ENCODE assay signal across 9 mouse cellular contexts in genomic region chr5:35701042-35701441, GRCm38 (mm10). TPM values are rescaled to one million over a fixed set of nuclear protein-coding genes. Genes with fewer than 3 reads are reported as not detected.
DNase-seq lines count a peak whose midpoint lies in the region; ATAC-seq lines count a peak whose summit lies in the region.
"Had no signal": no experiment of that assay in that cellular context is flagged by ENCODE, and none has a peak within 500 bp of the region (broad histone marks: within the 10 kb centered on the region; RNA-seq: fewer than 3 reads in every experiment).

No protein-coding gene starts in this region.

- no peak overlapping the region for H3K27ac ChIP-seq in hindbrain, embryonic 11.5 days (ENCODE audit: low read depth, low read length)
- H3K27ac ChIP-seq in hindbrain, embryonic 13.5 days, result no peak overlapping the region
- H3K27ac ChIP-seq in hindbrain, embryonic 15.5 days (replicated peaks), result no peak overlapping the region

- H3K36me3 ChIP-seq in hindbrain, embryonic 11.5 days (ENCODE audit: control insufficient read depth, insufficient read depth, low read length), result no peaks in the 10 kb centered on the region
- no peaks in the 10 kb centered on the region for H3K36me3 ChIP-seq in hindbrain, embryonic 13.5 days
- H3K36me3 ChIP-seq in hindbrain, embryonic 15.5 days, result no peaks in the 10 kb centered on the region

- H3K4me3 ChIP-seq in hindbrain, embryonic 11.5 days (ENCODE audit: low read depth, low read length), result no peak overlapping the region
- no peak overlapping the region for H3K4me3 ChIP-seq in hindbrain, embryonic 13.5 days
- no peak overlapping the region for H3K4me3 ChIP-seq in hindbrain, embryonic 15.5 days
- H3K4me3 ChIP-seq: megakaryocyte, embryonic 14.5 days had no signal

- no peaks in the 10 kb centered on the region for H3K27me3 ChIP-seq in hindbrain, embryonic 11.5 days (ENCODE audit: control insufficient read depth, insufficient read depth, low read length)
- no peaks in the 10 kb centered on the region for H3K27me3 ChIP-seq in hindbrain, embryonic 13.5 days
- no peaks in the 10 kb centered on the region for H3K27me3 ChIP-seq in hindbrain, embryonic 15.5 days

- 46% methylated on average over 6 of the region's 6 CpGs for WGBS in hindbrain, embryonic 11.5 days
- WGBS in hindbrain, embryonic 13.5 days, result 59% methylated on average over 6 of the region's 6 CpGs
- WGBS in hindbrain, embryonic 15.5 days, result 54% methylated on average over 6 of the region's 6 CpGs

- H3K4me2 ChIP-seq in hindbrain, embryonic 11.5 days (replicated peaks; ENCODE audit: low read depth, low read length), result no peak overlapping the region
- no peak overlapping the region for H3K4me2 ChIP-seq in hindbrain, embryonic 13.5 days
- no peak overlapping the region for H3K4me2 ChIP-seq in hindbrain, embryonic 15.5 days

- H3K4me1 ChIP-seq in hindbrain, embryonic 11.5 days (replicated peaks; ENCODE audit: control insufficient read depth, insufficient read depth, low read length), result no peaks in the 10 kb centered on the region
- H3K4me1 ChIP-seq in hindbrain, embryonic 13.5 days (replicated peaks), result no peaks in the 10 kb centered on the region; the same call in 1 of the 2 replicates
- no peaks in the 10 kb centered on the region for H3K4me1 ChIP-seq in hindbrain, embryonic 15.5 days (replicated peaks)
- H3K4me1 ChIP-seq: megakaryocyte, embryonic 14.5 days had no signal

- ATAC-seq in hindbrain, embryonic 11.5 days (ENCODE audit: low FRiP score), result no peak
- ATAC-seq in hindbrain, embryonic 13.5 days (ENCODE audit: low FRiP score), result no peak
- ATAC-seq in hindbrain, embryonic 15.5 days (ENCODE audit: low FRiP score, low read depth), result 0 out of 2 replicates have a peak, but pooled peaks have one; percentile 19

- H3K9ac ChIP-seq in hindbrain, embryonic 11.5 days (ENCODE audit: low read depth, low read length), result no peak overlapping the region
- no peak overlapping the region for H3K9ac ChIP-seq in hindbrain, embryonic 13.5 days
- no peak overlapping the region for H3K9ac ChIP-seq in hindbrain, embryonic 15.5 days

- no peaks in the 10 kb centered on the region for H3K9me3 ChIP-seq in hindbrain, embryonic 11.5 days (ENCODE audit: control insufficient read depth, low read length)
- no peaks in the 10 kb centered on the region for H3K9me3 ChIP-seq in hindbrain, embryonic 13.5 days
- no peaks in the 10 kb centered on the region for H3K9me3 ChIP-seq in hindbrain, embryonic 15.5 days
- H3K9me3 ChIP-seq: megakaryocyte, embryonic 14.5 days had no signal

- peak; percentile 80 for DNase-seq in hindbrain, embryonic 11.5 days (ENCODE audit: low spot score)
- DNase-seq in adrenal gland, postnatal 10 days, result peak; percentile 90
- DNase-seq in embryo, embryonic 11 days, result peak; percentile 75
- DNase-seq in left cerebral cortex, adult 8-10 months (ENCODE audit: low spot score in 2 of 2), result peak; percentile 24 to 56
- DNase-seq in naive thymus-derived CD4-positive, alpha-beta T cell, adult 2 months (ENCODE audit: low read depth), result peak; percentile 51
- peak; percentile 50 for DNase-seq in testis, postnatal 14 days (ENCODE audit: low spot score)

RNA-seq across cellular contexts. Expression of gene Htra3, which starts 21.5 kb away (rescaled TPM):
- 4.7 and 6.2 TPM in 2 replicates for polyA plus RNA-seq in hindbrain, embryonic 11.5 days (2014; fragmentation: Nextera tagmentation; extraction: Ambion mirVana)
- polyA plus RNA-seq in hindbrain, embryonic 13.5 days (2015; fragmentation: Nextera tagmentation; extraction: Ambion mirVana), result 12.2 and 12.7 TPM in 2 replicates
- total RNA-seq in adrenal gland, postnatal 10 days (2021), result 10 to 100 TPM; 51.0 to 61.0 TPM
- polyA plus RNA-seq in hindbrain, embryonic 15.5 days (2015; fragmentation: Nextera tagmentation; extraction: Ambion mirVana), result 15.8 and 19.3 TPM in 2 replicates
- 1 to 10 TPM; 7.0 to 8.3 (median 7.9) TPM for total RNA-seq in left cerebral cortex, adult 8-10 months (2022)

RNA-seq across cellular contexts. Expression of gene Sh3tc1, which starts 38.7 kb away (rescaled TPM):
- polyA plus RNA-seq in hindbrain, embryonic 11.5 days (2014; fragmentation: Nextera tagmentation; extraction: Ambion mirVana), result 1.5 and 2.4 TPM in 2 replicates
- polyA plus RNA-seq in hindbrain, embryonic 13.5 days (2015; fragmentation: Nextera tagmentation; extraction: Ambion mirVana), result 2.7 and 3.8 TPM in 2 replicates
- 10 to 100 TPM in 1 of 2 experiments, 1 to 10 TPM in 1; 9.5 to 17.6 TPM for total RNA-seq in adrenal gland, postnatal 10 days (2021)
- polyA plus RNA-seq in hindbrain, embryonic 15.5 days (2015; fragmentation: Nextera tagmentation; extraction: Ambion mirVana), result 2.9 and 3.8 TPM in 2 replicates
- total RNA-seq in left cerebral cortex, adult 8-10 months (2022), result 1 to 10 TPM; 1.6 to 5.9 (median 3.3) TPM

RNA-seq across cellular contexts. Expression of gene Ablim2, which starts 56.6 kb away (rescaled TPM):
- polyA plus RNA-seq in hindbrain, embryonic 11.5 days (2014; fragmentation: Nextera tagmentation; extraction: Ambion mirVana), result 0.60 and 0.82 TPM in 2 replicates
- polyA plus RNA-seq in hindbrain, embryonic 13.5 days (2015; fragmentation: Nextera tagmentation; extraction: Ambion mirVana), result 9.5 and 10.4 TPM in 2 replicates
- total RNA-seq in adrenal gland, postnatal 10 days (2021), result 1 to 10 TPM; 4.0 to 8.9 TPM
- 29.3 and 32.6 TPM in 2 replicates for polyA plus RNA-seq in hindbrain, embryonic 15.5 days (2015; fragmentation: Nextera tagmentation; extraction: Ambion mirVana)
- 100 to 1,000 TPM; 168 to 199 (median 195) TPM for total RNA-seq in left cerebral cortex, adult 8-10 months (2022)

Comparison
In these comparisons a context has a peak if more than half of its experiments do, and no peak if none do; other contexts are left out.
1. DNase-seq: peak in every context shown above with its lines; median percentile 90 in adrenal gland, postnatal 10 days; 80 in hindbrain, embryonic 11.5 days; 75 in embryo, embryonic 11 days; 51 in naive thymus-derived CD4-positive, alpha-beta T cell, adult 2 months; 50 in testis, postnatal 14 days; 40 in left cerebral cortex, adult 8-10 months.